Mouse (Mus musculus): ENCODE results near the gene Cd276.

The Cd276 gene

DNA sequence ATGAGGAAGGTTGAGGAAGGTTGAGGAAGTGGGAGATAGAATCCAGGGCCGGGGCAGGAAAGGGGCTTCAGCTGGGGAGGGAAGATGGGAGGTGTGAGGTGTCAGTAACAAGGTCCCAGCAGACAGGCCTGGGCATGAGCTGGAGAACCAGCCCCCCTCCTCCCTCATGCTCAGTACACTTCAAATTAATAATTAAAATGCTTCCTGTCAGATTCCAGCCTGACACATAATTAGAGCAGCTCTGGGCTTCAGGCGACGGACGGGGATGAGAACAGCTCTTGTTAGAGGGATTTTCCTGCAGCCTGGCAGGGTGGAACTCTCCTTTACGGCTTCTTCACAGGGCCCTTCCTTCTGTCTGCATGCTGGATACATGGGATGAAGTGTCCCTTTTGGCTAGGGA, 41.5 kb downstream of the Cd276 start:
- no peak for DNase-seq (ENCODE audit: low read depth, low spot score)

GRCm38 (mm10) chr9:58510452-58510851, 44.8 kb downstream of the Cd276 start:
- DNase-seq (ENCODE audit: low read depth, low spot score): no peak

DNA sequence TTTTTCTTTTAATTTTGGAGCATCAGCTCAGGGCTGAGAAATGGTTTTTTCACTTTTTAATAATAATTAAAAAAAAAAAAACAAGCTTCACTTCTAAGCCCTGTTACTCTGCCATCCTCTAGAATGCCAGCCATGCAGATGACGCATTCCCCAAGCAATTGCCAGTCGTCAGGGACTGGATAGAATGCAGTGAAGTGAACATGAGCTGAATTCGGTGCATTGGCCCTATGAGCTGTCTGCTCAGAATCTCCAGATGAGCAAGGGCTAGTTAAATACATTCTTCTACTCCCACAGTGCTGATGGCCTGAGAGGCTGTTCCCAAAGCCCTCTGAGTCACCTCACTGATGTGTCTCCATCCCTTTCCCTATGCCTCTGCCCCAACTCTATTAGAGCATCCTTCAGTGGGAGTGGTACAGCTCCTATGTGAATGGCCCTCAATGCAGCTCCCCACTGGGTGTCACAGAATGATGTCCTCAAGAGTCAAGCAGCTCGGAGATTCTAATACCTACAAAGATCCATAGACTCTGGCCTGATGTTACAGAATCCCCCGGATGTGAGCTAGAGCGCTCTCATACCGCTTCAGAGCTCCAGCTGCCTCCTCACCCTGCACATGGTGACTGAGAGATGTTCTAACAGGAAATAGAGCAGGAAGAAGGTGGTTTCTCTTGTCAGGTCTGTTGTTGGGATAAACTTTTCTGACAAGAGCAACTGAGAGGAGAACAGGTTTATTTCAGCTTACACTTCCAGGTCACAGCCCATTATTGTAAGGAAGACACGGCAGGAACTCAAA, 47.8 kb downstream of the Cd276 start:
- DNase-seq (ENCODE audit: low read depth, low spot score): no peak

DNA sequence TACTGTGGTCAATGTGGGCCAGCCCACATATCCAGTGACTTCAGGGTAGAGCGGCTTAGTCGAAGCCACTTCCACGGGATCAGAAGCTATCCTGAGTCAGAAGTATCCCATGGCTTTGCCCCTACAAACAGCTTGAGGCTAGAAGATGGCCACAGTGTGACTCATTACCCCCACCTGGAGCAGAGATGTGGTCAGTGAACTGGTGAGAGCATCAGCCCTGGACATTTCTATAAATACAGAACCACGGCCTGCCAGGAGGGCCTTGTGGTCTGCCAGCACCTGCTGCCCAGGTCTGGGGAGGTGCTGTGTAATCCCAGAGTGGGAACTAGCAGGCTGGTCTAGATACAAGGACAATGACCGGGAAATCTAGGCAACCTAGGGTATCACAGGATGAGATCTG, 54.3 kb downstream of the Cd276 start:
- no peak for DNase-seq (ENCODE audit: low read depth, low spot score)

GRCm38 (mm10) chr9:58497942-58498341, 57.3 kb downstream of the Cd276 start:
- no peak for DNase-seq (ENCODE audit: low read depth, low spot score)

DNA sequence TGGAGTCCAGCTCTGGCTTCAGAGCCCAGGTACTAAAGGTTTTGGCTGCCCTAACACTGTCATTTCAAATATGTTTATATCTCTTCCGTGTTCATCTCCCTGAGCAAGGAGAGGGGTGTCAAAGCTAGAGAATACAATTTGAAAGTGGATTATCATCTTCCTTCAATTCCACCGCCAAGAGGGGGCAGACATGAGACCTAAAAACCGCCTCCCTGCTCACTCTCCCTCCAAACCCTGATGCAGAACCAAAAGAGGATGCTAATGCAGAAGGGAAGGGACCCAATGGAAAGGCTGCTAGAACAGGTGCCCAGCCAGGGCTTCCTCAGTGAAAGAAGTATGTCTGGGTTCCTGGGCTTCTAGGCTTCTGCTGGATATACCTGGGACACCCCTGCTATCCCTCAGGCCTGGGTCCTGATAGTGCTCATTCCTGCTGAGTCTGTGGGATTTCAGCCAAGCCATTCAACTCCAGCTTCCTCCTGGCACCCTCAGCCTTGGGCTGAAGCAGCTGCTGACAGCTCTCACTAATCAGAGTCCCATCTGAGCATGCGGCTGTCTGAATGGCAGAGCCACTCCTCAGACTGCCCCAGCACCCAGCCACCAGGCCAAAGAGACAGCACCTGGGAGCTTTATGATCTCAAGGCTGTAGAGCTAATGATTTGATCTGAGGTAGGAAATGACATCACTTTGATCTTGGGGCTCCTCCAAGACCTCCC, 58.6 kb downstream of the Cd276 start:
- DNase-seq (ENCODE audit: low read depth, low spot score): no peak

GRCm38 (mm10) chr9:58495035-58495434, 60.2 kb downstream of the Cd276 start:
- no peak for DNase-seq (ENCODE audit: low read depth, low spot score)

- DNase-seq (ENCODE audit: low read depth, low spot score): no peak
Measured at GRCm38 (mm10) chr9:58490391-58490790, 64.8 kb downstream of the Cd276 start.

DNA sequence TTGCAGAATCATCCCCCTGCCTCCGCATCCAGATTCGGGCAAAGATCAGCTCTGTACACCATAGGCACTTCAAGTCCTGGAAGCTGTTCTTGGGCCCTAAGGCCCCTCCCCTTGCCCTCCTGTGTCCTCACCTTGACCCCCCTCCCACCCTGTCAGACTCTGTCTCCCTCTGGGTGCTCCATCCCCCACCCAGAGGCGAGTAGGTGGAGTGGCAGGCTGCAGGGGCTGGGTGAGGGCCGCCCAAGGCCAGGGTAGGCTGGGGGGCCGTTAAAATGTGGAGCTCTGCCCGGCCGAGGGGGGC, 65.4 kb downstream of the Cd276 start:
- DNase-seq (ENCODE audit: low read depth, low spot score): no peak

GRCm38 (mm10) chr9:58489133-58489864, 65.9 kb downstream of the Cd276 start:
- DNase-seq (ENCODE audit: low read depth, low spot score): no peak

- DNase-seq (ENCODE audit: low read depth, low spot score): no peak
Measured at GRCm38 (mm10) chr9:58487851-58488801, 67.1 kb downstream of the Cd276 start, which contains the start of gene Insyn1. Gene Insyn1, plus strand, starts transcription at chr9:58488603.

- DNase-seq (ENCODE audit: low read depth, low spot score): no peak
Measured at GRCm38 (mm10) chr9:58487076-58487475, 68.2 kb downstream of the Cd276 start.

Measured in WW6 (cell line).